Mouse (Mus musculus) stomach, postnatal 0 days (tissue): ENCODE measurements around the gene Ogg1.

Experiments used
- CTCF ChIP-seq: IDR thresholded peaks from 2 replicates; pipeline ENCODE4 v1.5.1; 2016; ENCODE audit warnings: antibody characterized with exemption, low read depth, mild to moderate bottlenecking, moderate library complexity
- EP300 ChIP-seq: optimal IDR thresholded peaks from 2 replicates; pipeline ENCODE3; 2016; ENCODE audit warnings: antibody characterized with exemption

GRCm38 (mm10) chr6:113341574-113341973 is 14.8 kb downstream of the Ogg1 start:
- TF ChIP-seq CTCF (no peak), EP300 (no peak)
